Mouse (Mus musculus): ENCODE results near the gene Cdk14. TPM values are rescaled to one million over a fixed set of nuclear protein-coding genes. Genes with fewer than 3 reads are reported as not detected.

Gene Cdk14
- total RNA-seq, 2 experiments from 2014 or later: 2.6 to 5.3 TPM

GRCm38 (mm10) chr5:5379870-5380730, 40.0 kb downstream of the Cdk14 start:
- Histone ChIP-seq H3K4me3 (peak overlapping the region; percentile 90), H3K27ac (peak overlapping the region; percentile 84)
- TF ChIP-seq CTCF (IDR thresholded peaks at IDR 0.05): peak; percentile 44
- peak; percentile 78 for DNase-seq
- intact Hi-C loops (cut with DNase I): loop anchor here (5.0 to 10.0 kb wide), 2 partner anchors 115 to 418 kb away; no protein-coding TSS in a partner anchor

DNA sequence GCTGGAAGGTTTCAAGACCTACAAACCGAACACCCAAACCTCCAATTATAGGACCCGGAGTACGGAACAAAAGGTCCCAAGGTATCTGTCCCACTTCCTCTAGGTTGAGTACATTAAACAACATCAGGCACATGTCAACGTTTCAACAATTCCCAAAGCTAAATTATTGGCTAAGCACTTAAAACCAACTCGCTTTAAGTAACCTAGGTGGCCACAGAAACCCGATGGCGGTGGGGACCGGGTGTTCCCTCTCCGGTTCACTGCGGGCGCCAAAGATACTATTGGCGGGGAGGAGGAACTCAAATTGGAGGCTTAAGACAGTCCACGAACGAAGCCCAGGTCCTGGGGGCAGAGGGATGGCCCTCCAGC, 40.6 kb downstream of the Cdk14 start:
- no peak for TF ChIP-seq CTCF (IDR thresholded peaks at IDR 0.05)
- peak overlapping the region; percentile 90 for H3K4me3 ChIP-seq
- peak overlapping the region; percentile 84 for H3K27ac ChIP-seq
- no peak for DNase-seq
- intact Hi-C loops (cut with DNase I): loop anchor here (10.0 kb wide), 1 partner anchor 115 kb away; no protein-coding TSS in a partner anchor

DNA sequence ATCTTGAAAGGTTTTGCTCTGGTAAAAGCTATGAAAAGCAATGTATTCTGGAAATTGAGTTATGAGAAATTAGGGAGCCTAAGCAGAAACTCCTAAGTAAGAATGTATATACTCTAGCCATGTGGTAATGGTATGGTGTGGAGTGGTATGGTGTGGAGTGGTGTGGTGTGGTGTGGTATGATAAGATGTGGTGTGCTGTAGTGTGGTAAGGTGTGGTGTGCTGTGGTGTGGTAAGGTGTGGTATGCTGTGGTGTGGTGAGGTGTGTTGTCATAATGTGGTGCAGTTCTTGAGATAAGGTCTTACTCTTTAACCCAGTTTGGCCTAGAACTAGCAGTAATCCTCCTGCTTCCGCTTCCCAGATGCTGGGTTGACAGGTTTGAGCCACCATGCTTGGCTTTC, 45.7 kb downstream of the Cdk14 start:
- Histone ChIP-seq H3K4me3 (no peak overlapping the region), H3K27ac (no peak overlapping the region)
- DNase-seq: no peak
- TF ChIP-seq CTCF (IDR thresholded peaks at IDR 0.05): no peak
- intact Hi-C loops (cut with DNase I): loop anchor here (10.0 kb wide), 1 partner anchor 110 kb away; no protein-coding TSS in a partner anchor

- TF ChIP-seq CTCF (IDR thresholded peaks at IDR 0.05): no peak
- DNase-seq: no peak
- Histone ChIP-seq H3K27ac (no peak overlapping the region), H3K4me3 (no peak overlapping the region)
- intact Hi-C loops (cut with DNase I): loop anchor here (10.0 kb wide), 1 partner anchor 109 kb away; no protein-coding TSS in a partner anchor
Measured at GRCm38 (mm10) chr5:5373541-5373940, 46.6 kb downstream of the Cdk14 start.

GRCm38 (mm10) chr5:5372936-5373335, 47.2 kb downstream of the Cdk14 start:
- Histone ChIP-seq H3K27ac (no peak overlapping the region), H3K4me3 (no peak overlapping the region)
- intact Hi-C loops (cut with DNase I): loop anchor here (10.0 kb wide), 1 partner anchor 108 kb away; no protein-coding TSS in a partner anchor
- no peak for TF ChIP-seq CTCF (IDR thresholded peaks at IDR 0.05)
- no peak for DNase-seq

DNA sequence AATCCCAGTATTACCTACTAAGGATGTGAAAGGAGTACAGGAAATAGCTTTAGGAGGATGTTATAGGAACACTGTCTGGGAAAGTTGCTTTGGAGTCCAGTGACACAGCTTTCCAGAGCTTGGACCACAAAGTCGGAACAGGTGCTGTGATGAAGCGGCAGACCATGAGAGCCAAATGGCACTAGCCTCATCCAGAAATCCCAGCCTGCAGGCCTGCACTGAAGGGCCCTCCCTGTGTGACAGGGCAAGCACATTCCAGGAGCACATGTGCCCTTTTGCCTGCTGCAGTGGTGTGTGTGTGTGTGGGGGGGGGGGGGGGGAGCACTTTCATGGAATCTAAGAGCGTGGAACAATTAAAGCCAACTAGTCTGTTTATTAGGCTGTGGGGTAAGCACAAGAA, 47.8 kb downstream of the Cdk14 start:
- no peak for TF ChIP-seq CTCF (IDR thresholded peaks at IDR 0.05)
- intact Hi-C loops (cut with DNase I): loop anchor here (10.0 kb wide), 1 partner anchor 108 kb away; no protein-coding TSS in a partner anchor
- Histone ChIP-seq H3K4me3 (no peak overlapping the region), H3K27ac (no peak overlapping the region)
- DNase-seq: no peak

- no peak for TF ChIP-seq CTCF (IDR thresholded peaks at IDR 0.05)
- DNase-seq: no peak
- intact Hi-C loops (cut with DNase I): loop anchor here (10.0 kb wide), 1 partner anchor 106 kb away; no protein-coding TSS in a partner anchor
- Histone ChIP-seq H3K27ac (no peak overlapping the region), H3K4me3 (no peak overlapping the region)
Measured at GRCm38 (mm10) chr5:5370322-5371082, 49.6 kb downstream of the Cdk14 start.

DNA sequence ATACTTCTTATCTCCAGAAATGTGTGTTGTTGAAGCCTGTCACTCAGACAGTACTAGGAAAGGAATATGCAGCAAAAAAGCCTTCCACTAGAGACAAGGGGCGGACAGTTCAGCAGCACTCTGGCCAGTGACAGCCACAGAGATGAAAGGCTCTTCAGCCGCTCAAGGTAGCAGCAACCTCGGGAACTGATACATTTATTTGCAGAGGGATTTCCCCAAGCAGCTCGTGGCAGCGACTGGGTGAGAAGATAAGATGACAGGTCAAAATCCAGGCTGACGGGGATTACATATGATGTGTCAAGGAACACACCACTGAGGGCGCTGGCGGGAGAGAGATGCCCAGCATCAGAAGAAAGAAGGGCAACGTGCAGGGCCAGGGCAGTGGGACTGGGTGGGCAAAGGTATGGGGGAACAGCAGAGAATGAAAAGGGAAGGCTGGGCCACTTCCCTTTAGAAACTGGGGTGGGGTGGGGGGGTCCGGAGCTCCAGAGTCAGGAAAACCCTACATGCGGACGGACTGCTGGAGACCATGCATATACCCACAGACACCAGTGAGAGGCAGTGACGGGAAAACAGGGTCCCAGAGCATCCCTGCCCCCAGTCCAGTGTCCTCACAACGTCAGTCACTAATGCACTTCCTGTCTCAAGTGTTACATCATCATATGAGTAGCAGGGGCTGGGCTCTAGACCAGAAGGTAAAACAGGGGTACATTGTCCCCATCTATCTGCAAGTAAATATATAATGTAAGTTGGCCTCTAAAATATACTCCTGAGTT, 51.5 kb downstream of the Cdk14 start:
- no peak overlapping the region for H3K27ac ChIP-seq
- TF ChIP-seq CTCF (IDR thresholded peaks at IDR 0.05): no peak
- intact Hi-C loops (cut with DNase I): no loop called here
- no peak for DNase-seq
- H3K4me3 ChIP-seq: no peak overlapping the region

- Histone ChIP-seq H3K4me3 (0 out of 2 replicates have a peak overlapping the region, but pooled peaks have one; percentile 9), H3K27ac (no peak overlapping the region)
- no peak for DNase-seq
- TF ChIP-seq CTCF (IDR thresholded peaks at IDR 0.05): no peak
- intact Hi-C loops (cut with DNase I): no loop called here
Measured at GRCm38 (mm10) chr5:5367550-5367949, 52.6 kb downstream of the Cdk14 start.

GRCm38 (mm10) chr5:5365285-5366076, 54.6 kb downstream of the Cdk14 start:
- intact Hi-C loops (cut with DNase I): no loop called here
- H3K4me3 ChIP-seq: no peak overlapping the region
- no peak for DNase-seq
- no peak overlapping the region for H3K27ac ChIP-seq
- no peak for TF ChIP-seq CTCF (IDR thresholded peaks at IDR 0.05)

- DNase-seq: no peak
- Histone ChIP-seq H3K27ac (no peak overlapping the region), H3K4me3 (no peak overlapping the region)
- TF ChIP-seq CTCF (IDR thresholded peaks at IDR 0.05): peak; percentile 19; the same call in 1 of the 2 replicates
- intact Hi-C loops (cut with DNase I): no loop called here
Measured at GRCm38 (mm10) chr5:5361684-5362083, 58.4 kb downstream of the Cdk14 start.
